Mouse (Mus musculus): ENCODE results near the gene Cd81. TPM values are rescaled to one million over a fixed set of nuclear protein-coding genes. Genes with fewer than 3 reads are reported as not detected.

Cd81 gene
- total RNA-seq (2014; rRNA removed), result 454 and 542 TPM in 2 replicates
- polyA plus RNA-seq (2015; fragmentation: Nextera tagmentation; extraction: Ambion mirVana), result 511 and 569 TPM in 2 replicates

- H3K27me3 ChIP-seq (ENCODE audit: insufficient read depth, low read length), result no peaks in the 10 kb centered on the region
- DNase-seq (ENCODE audit: low spot score) (peak; percentile 79), ATAC-seq (ENCODE audit: low FRiP score) (peak; percentile 76)
- H3K9ac ChIP-seq (replicated peaks; ENCODE audit: low read length, poor library complexity, severe bottlenecking), result peak within 1 kb of the TSS; percentile 98
- H3K36me3 ChIP-seq (ENCODE audit: insufficient read depth, low read length), result no peaks in the 10 kb centered on the region
- H3K4me3 ChIP-seq (ENCODE audit: low read depth, low read length), result peak within 1 kb of the TSS; percentile 91
- peak within 1 kb of the TSS; percentile 88 for H3K27ac ChIP-seq (ENCODE audit: low read depth, low read length)
- H3K9me3 ChIP-seq (ENCODE audit: low read length), result no peaks in the 10 kb centered on the region
- H3K4me2 ChIP-seq (ENCODE audit: low read depth, low read length, poor library complexity, severe bottlenecking), result peak within 1 kb of the TSS; percentile 82
- WGBS, result under 1% methylated on average over 35 of the region's 37 CpGs
- TF ChIP-seq CTCF (IDR thresholded peaks at IDR 0.05), result no peak
- peaks cover 26% of the 10 kb centered on the region for H3K4me1 ChIP-seq (ENCODE audit: insufficient read depth, low read length)
These were observed at the start of gene Cd81 for GRCm38 (mm10) chr7:143052626-143053007. TSS of gene Cd81 (plus strand) at chr7:143052739.

DNA sequence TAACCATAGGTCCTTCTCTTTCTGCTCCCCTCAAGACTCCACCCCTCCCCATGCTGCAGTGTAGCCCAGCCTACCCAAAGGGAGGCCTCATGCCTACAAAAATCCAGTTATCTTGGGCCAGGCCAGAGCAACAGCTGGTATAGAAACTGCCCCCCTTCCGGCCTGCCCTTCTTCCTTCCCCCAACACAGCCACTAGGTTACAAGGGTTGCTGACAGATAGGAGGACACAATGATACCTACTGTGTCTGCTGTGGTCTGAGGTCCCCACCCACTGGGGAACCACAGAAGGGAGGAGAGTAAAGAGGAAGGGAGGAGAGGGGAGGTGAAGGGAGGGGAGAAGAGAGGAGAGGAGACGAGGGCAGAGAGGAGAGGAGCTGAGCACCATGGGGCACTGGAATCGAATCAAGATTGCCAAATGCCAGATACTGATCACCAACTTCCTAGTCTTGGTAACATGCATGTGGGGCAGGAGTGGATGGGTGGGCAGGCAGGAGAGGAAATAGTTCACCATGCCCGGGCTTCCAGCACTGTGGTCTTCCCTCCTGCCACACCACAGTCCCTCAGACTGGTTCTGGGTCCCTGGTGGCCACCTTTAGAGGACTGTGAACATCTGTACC is 47.7 kb upstream of the Cd81 start, which contains the start of gene Tspan32:
Gene Tspan32, plus strand, starts transcription at position 320 of the 617 bp plus-strand sequence.
- no peak for TF ChIP-seq CTCF (IDR thresholded peaks at IDR 0.05)
- Histone ChIP-seq H3K36me3 (ENCODE audit: insufficient read depth, low read length) (no peaks in the 10 kb centered on the region), H3K4me2 (ENCODE audit: low read depth, low read length, poor library complexity, severe bottlenecking) (no peak within 1 kb of the TSS), H3K9me3 (ENCODE audit: low read length) (no peaks in the 10 kb centered on the region), H3K4me1 (ENCODE audit: insufficient read depth, low read length) (no peaks in the 10 kb centered on the region), H3K9ac (replicated peaks; ENCODE audit: low read length, poor library complexity, severe bottlenecking) (no peak within 1 kb of the TSS), H3K27ac (ENCODE audit: low read depth, low read length) (no peak within 1 kb of the TSS), H3K4me3 (ENCODE audit: low read depth, low read length) (no peak within 1 kb of the TSS), H3K27me3 (ENCODE audit: insufficient read depth, low read length) (no peaks in the 10 kb centered on the region)
- DNase-seq (ENCODE audit: low spot score) (no peak), ATAC-seq (ENCODE audit: low FRiP score) (no peak)
- 77% methylated on average over 4 of the region's 4 CpGs for WGBS

- Histone ChIP-seq H3K4me1 (ENCODE audit: insufficient read depth, low read length) (no peaks in the 10 kb centered on the region), H3K9ac (replicated peaks; ENCODE audit: low read length, poor library complexity, severe bottlenecking) (no peak overlapping the region), H3K27ac (ENCODE audit: low read depth, low read length) (no peak overlapping the region), H3K4me2 (ENCODE audit: low read depth, low read length, poor library complexity, severe bottlenecking) (no peak overlapping the region), H3K36me3 (ENCODE audit: insufficient read depth, low read length) (no peaks in the 10 kb centered on the region), H3K4me3 (ENCODE audit: low read depth, low read length) (no peak overlapping the region), H3K9me3 (ENCODE audit: low read length) (no peaks in the 10 kb centered on the region), H3K27me3 (ENCODE audit: insufficient read depth, low read length) (no peaks in the 10 kb centered on the region)
- TF ChIP-seq CTCF (IDR thresholded peaks at IDR 0.05), result no peak
- ATAC-seq (ENCODE audit: low FRiP score) (no peak), DNase-seq (ENCODE audit: low spot score) (no peak)
- 88% methylated on average over 6 of the region's 6 CpGs for WGBS
These were observed 47.0 kb upstream of the Cd81 start for GRCm38 (mm10) chr7:143005344-143006096.

GRCm38 (mm10) chr7:143006097-143006755 is 46.3 kb upstream of the Cd81 start:
- no peaks in the 10 kb centered on the region for H3K36me3 ChIP-seq (ENCODE audit: insufficient read depth, low read length)
- H3K27me3 ChIP-seq (ENCODE audit: insufficient read depth, low read length), result no peaks in the 10 kb centered on the region
- no peak overlapping the region for H3K9ac ChIP-seq (replicated peaks; ENCODE audit: low read length, poor library complexity, severe bottlenecking)
- no peaks in the 10 kb centered on the region for H3K4me1 ChIP-seq (ENCODE audit: insufficient read depth, low read length)
- H3K4me3 ChIP-seq (ENCODE audit: low read depth, low read length), result no peak overlapping the region
- no peak for TF ChIP-seq CTCF (IDR thresholded peaks at IDR 0.05)
- ATAC-seq (ENCODE audit: low FRiP score) (no peak), DNase-seq (ENCODE audit: low spot score) (no peak)
- WGBS, result 72% methylated on average over 2 of the region's 2 CpGs
- no peak overlapping the region for H3K27ac ChIP-seq (ENCODE audit: low read depth, low read length)
- H3K9me3 ChIP-seq (ENCODE audit: low read length), result no peaks in the 10 kb centered on the region
- H3K4me2 ChIP-seq (ENCODE audit: low read depth, low read length, poor library complexity, severe bottlenecking), result no peak overlapping the region

DNA sequence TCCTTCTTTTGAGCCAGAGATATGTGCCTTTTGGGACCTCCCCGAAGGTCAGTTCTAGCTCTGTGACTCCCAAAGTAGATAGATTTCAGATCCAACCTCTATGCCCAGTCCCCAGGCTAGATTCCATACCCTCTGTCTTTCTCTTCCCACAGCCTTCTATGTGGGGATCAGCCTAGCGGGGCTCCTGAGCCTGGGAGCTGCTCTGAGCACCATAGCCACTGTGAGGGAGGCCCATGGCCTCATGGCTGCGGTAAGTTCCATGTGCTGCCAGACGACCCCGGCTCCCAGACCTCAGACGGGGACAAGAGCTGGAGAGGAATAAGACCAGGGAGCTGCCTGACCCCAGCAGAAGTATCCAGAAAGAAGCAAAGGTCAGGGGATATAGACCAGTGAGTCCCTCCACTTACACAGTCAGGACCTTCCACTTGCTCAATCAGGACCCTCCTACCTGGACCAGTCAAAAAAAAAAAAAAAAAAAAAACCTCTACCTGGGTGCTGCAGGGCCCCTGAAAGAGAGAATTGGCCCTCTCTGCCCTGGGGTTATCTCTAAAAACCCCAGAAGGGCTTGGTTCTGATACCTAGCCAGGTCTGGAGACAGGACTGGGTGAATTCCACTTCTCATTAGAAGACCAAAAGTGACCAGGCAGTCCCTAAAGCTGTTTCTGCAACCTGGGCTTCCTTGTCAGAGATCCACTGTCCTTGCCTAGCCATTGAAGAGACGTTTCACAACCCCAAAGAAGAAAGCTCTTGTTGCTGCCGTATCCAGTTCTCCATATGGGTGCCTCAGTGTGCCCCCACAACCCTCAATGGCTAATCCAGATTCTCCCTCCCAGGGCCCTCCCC is 45.6 kb upstream of the Cd81 start:
- no peak overlapping the region for H3K4me3 ChIP-seq (ENCODE audit: low read depth, low read length)
- H3K4me1 ChIP-seq (ENCODE audit: insufficient read depth, low read length), result no peaks in the 10 kb centered on the region; the same call in 1 of the 2 replicates
- WGBS, result 91% methylated on average over 8 of the region's 8 CpGs
- DNase-seq (ENCODE audit: low spot score) (no peak), ATAC-seq (ENCODE audit: low FRiP score) (no peak)
- H3K4me2 ChIP-seq (ENCODE audit: low read depth, low read length, poor library complexity, severe bottlenecking), result no peak overlapping the region
- no peaks in the 10 kb centered on the region for H3K9me3 ChIP-seq (ENCODE audit: low read length)
- no peaks in the 10 kb centered on the region for H3K36me3 ChIP-seq (ENCODE audit: insufficient read depth, low read length)
- no peak overlapping the region for H3K9ac ChIP-seq (replicated peaks; ENCODE audit: low read length, poor library complexity, severe bottlenecking)
- no peaks in the 10 kb centered on the region for H3K27me3 ChIP-seq (ENCODE audit: insufficient read depth, low read length)
- TF ChIP-seq CTCF (IDR thresholded peaks at IDR 0.05), result no peak
- no peak overlapping the region for H3K27ac ChIP-seq (ENCODE audit: low read depth, low read length)

Measured in midbrain, postnatal 0 days (tissue).